Mouse (Mus musculus) small intestine, adult 2 months (tissue): ENCODE measurements around the gene Rsph6a. TPM values are rescaled to one million over a fixed set of nuclear protein-coding genes. Genes with fewer than 3 reads are reported as not detected.

Experiments
- H3K27ac ChIP-seq: fragments of 200-500 bp; 2 replicates; pipeline ENCODE4 v1.5.1; 2012; ENCODE audit warnings: low read depth, low read length, control low read depth, inconsistent platforms; ENCODE audit not compliant: insufficient read depth
- H3K27me3 ChIP-seq: fragments of 200-500 bp; 2 replicates; pipeline ENCODE4 v1.6.1; 2012; ENCODE audit warnings: mild to moderate bottlenecking, moderate library complexity, low read length, inconsistent platforms; ENCODE audit not compliant: control insufficient read depth, insufficient read depth
- H3K36me3 ChIP-seq: fragments of 200-500 bp; 2 replicates; pipeline ENCODE4 v1.6.1; 2012; ENCODE audit warnings: mild to moderate bottlenecking, low read length, control low read depth, inconsistent platforms; ENCODE audit not compliant: control insufficient read depth, insufficient read depth
- H3K4me1 ChIP-seq: fragments of 200-500 bp; 2 replicates; pipeline ENCODE4 v1.6.1; 2012; ENCODE audit warnings: low read length, inconsistent platforms, mixed read lengths; ENCODE audit not compliant: control insufficient read depth, insufficient read depth, insufficient read length
- H3K4me3 ChIP-seq: fragments of 200-500 bp; 2 replicates; pipeline ENCODE4 v1.5.1; 2012; ENCODE audit warnings: low read depth, mild to moderate bottlenecking, control low read depth, inconsistent platforms, low read length, moderate library complexity
- CTCF ChIP-seq: fragments of 200-500 bp; IDR thresholded peaks from 2 replicates; pipeline ENCODE4 v1.5.1; 2012; ENCODE audit warnings: low read depth, mild to moderate bottlenecking, control low read depth, inconsistent platforms, low read length, moderate library complexity, mixed read lengths; ENCODE audit not compliant: insufficient replicate concordance, insufficient read length; ENCODE audit errors: extremely low read depth
- POLR2A ChIP-seq: fragments of 200-500 bp; IDR thresholded peaks from 2 replicates; pipeline ENCODE4 v1.6.1; 2012; ENCODE audit warnings: low read depth, mild to moderate bottlenecking, control low read depth, inconsistent platforms, low read length, moderate library complexity
- WGBS: fragments of 180-500 bp; shearing (Covaris S2); methylation state at CpG from one replicate; pipeline ENCODE4 v1.1.7; 2018; 5-methylcytosine and 5-hydroxymethylcytosine counted together
- polyA plus RNA-seq: library from polyadenylated mRNA; depleted of rRNA; stranded (reverse); fragments of >200 nt; gene quantifications from 2 replicates; pipeline ENCODE4 v1.2.3, GENCODE M21; 2012

The Rsph6a gene
- polyA plus RNA-seq, 1 experiment = not detected

GRCm38 (mm10) chr7:19024096-19024506, 30.4 kb upstream of the Rsph6a start, which contains the start of gene Sympk:
Sympk (plus strand) TSS chr7:19024377.
- WGBS = under 1% methylated on average over 49 of the region's 50 CpGs
- TF ChIP-seq CTCF (no peak), POLR2A (peak; percentile 45)
- Histone ChIP-seq H3K4me3 (peak within 1 kb of the TSS; percentile 88), H3K36me3 (peaks cover 4% of the 10 kb centered on the region), H3K27ac (peak within 1 kb of the TSS; percentile 15), H3K27me3 (peaks cover 5% of the 10 kb centered on the region), H3K4me1 (peaks cover 9% of the 10 kb centered on the region)

GRCm38 (mm10) chr7:19024581-19025255, 29.8 kb upstream of the Rsph6a start:
- H3K36me3 ChIP-seq = peaks cover 9% of the 10 kb centered on the region
- WGBS = 1% methylated on average over 34 of the region's 36 CpGs
- TF ChIP-seq CTCF = no peak
- TF ChIP-seq POLR2A = no peak

DNA sequence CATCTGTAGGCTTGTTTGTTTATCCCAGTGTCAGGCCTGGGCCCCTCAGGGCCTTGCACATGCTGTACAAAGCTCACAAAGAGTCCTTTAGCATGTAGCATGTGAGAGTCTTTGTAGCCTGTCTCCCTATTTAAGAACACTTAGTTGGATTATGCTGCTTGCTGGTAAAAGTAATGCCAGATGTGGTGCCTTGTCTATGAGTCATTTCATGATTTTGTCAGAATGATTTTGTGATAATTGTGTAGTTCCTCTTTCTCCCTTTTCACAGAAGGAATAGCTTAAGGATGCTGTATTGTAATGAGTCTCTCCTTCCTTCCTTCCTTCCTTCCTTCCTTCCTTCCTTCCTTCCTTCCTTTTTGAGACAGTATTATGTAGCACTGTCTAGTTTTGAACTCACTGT, 26.4 kb upstream of the Rsph6a start:
- Histone ChIP-seq H3K27me3 (peaks cover 5% of the 10 kb centered on the region), H3K4me3 (no peak overlapping the region), H3K36me3 (peaks cover 31% of the 10 kb centered on the region), H3K27ac (no peak overlapping the region), H3K4me1 (peaks cover 7% of the 10 kb centered on the region)
- TF ChIP-seq POLR2A (no peak), CTCF (no peak)

More at GRCm38 (mm10) chr7:19024581-19025255, 29.8 kb upstream of the Rsph6a start:
- H3K4me1 ChIP-seq = peaks cover 9% of the 10 kb centered on the region
- H3K27ac ChIP-seq = no peak overlapping the region
- H3K27me3 ChIP-seq = peaks cover 5% of the 10 kb centered on the region
- H3K4me3 ChIP-seq = peak overlapping the region; percentile 88

- Histone ChIP-seq H3K4me1 (peaks cover 3% of the 10 kb centered on the region), H3K36me3 (peaks cover 35% of the 10 kb centered on the region), H3K27me3 (no peaks in the 10 kb centered on the region), H3K27ac (no peak overlapping the region), H3K4me3 (no peak overlapping the region)
- no peak for TF ChIP-seq POLR2A
- TF ChIP-seq CTCF = peak; percentile 68; the same call in 1 of the 2 replicates
- 55% methylated on average over 6 of the region's 6 CpGs for WGBS
Observed at GRCm38 (mm10) chr7:19029084-19029653, 25.3 kb upstream of the Rsph6a start.

DNA sequence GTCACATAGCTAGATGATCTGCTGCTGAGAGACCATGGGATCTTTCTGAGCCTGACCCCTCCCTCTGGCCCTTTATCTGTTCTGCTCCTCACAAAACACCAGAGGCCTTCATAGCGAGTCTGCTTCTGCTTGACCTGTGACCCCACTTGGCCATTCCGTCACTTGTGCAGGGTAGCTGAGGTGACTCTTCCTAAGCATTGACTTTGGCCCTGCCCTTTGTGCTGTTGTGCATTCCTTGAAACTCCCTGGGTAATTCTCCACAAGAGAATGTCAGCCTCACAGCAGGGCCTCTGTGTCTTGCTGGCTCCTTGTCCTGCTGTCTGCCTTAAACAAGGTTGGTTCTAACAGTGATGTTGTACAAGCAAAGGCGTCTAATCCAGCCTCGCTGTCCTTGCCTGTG, 22.8 kb upstream of the Rsph6a start:
- H3K4me1 ChIP-seq = no peaks in the 10 kb centered on the region
- H3K36me3 ChIP-seq = peaks cover 56% of the 10 kb centered on the region
- 91% methylated on average over 4 of the region's 4 CpGs for WGBS
- TF ChIP-seq POLR2A = no peak
- no peak for TF ChIP-seq CTCF
- H3K27ac ChIP-seq = no peak overlapping the region
- no peak overlapping the region for H3K4me3 ChIP-seq
- H3K27me3 ChIP-seq = no peaks in the 10 kb centered on the region

DNA sequence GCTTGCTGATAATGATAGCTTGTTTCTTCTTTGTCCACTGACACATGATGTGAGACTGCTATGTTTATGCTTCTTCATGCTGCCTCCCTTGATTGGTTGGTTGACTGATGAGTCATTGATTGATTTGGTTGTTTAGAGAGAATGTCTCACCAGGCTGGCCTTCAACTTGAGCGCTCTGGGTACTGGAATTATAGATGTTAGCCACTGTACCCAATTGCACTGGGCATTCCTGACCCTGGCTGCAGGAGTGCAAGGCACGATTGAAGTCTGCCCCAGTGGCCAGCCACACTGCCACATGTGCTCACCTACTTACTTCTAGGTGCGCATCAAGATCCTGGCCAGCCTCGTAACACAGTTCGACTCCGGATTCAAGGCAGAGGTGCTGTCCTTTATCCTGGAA, 9.9 kb upstream of the Rsph6a start:
- WGBS = 93% methylated on average over 6 of the region's 6 CpGs
- Histone ChIP-seq H3K4me1 (no peaks in the 10 kb centered on the region), H3K36me3 (peaks cover 95% of the 10 kb centered on the region), H3K27me3 (no peaks in the 10 kb centered on the region), H3K27ac (no peak overlapping the region), H3K4me3 (no peak overlapping the region)
- no peak for TF ChIP-seq CTCF
- no peak for TF ChIP-seq POLR2A

- Histone ChIP-seq H3K4me3 (no peak overlapping the region), H3K36me3 (peaks cover 92% of the 10 kb centered on the region), H3K27me3 (no peaks in the 10 kb centered on the region), H3K27ac (no peak overlapping the region), H3K4me1 (no peaks in the 10 kb centered on the region)
- TF ChIP-seq CTCF (no peak), POLR2A (no peak)
- 90% methylated on average over 11 of the region's 11 CpGs for WGBS
Observed at GRCm38 (mm10) chr7:19046286-19047069, 8.0 kb upstream of the Rsph6a start.
